Mouse (Mus musculus) CH12.LX (cell line): ENCODE data around the gene Rbl2. TPM values are rescaled to one million over a fixed set of nuclear protein-coding genes. Genes with fewer than 3 reads are reported as not detected.

Experiments
- DNase-seq: peaks from one replicate; pipeline ENCODE4 v3.0.0-alpha.2; 2013; ENCODE audit errors: extremely low read depth
- H3K27ac ChIP-seq: 2 replicates; pipeline ENCODE4 v1.5.1; 2012; ENCODE audit warnings: low read depth, mild to moderate bottlenecking, control low read depth, moderate library complexity; ENCODE audit not compliant: insufficient read depth
- H3K27me3 ChIP-seq: replicated peaks from 2 replicates; pipeline ENCODE3; 2012; ENCODE audit warnings: inconsistent platforms
- H3K36me3 ChIP-seq, 2 experiments: replicated peaks in 1 of 2; 2 replicates each; pipeline versions ENCODE3 to v1.6.1; 2012; ENCODE audit warnings: inconsistent platforms in 1 of 2, low read length in 1 of 2, mild to moderate bottlenecking in 1 of 2, mixed read lengths in 1 of 2, moderate library complexity in 1 of 2; ENCODE audit not compliant: control insufficient read depth in 1 of 2, insufficient read depth in 1 of 2
- H3K4me1 ChIP-seq, 2 experiments: 2 replicates each; pipeline ENCODE4 v1.6.1; 2012; ENCODE audit warnings: inconsistent platforms in 1 of 2, moderate library complexity in 1 of 2; ENCODE audit not compliant: insufficient read depth in 2 of 2, control insufficient read depth in 1 of 2
- H3K4me2 ChIP-seq: 2 replicates; pipeline ENCODE4 v1.6.1; 2012; ENCODE audit warnings: low read depth, mild to moderate bottlenecking, control low read depth; ENCODE audit not compliant: poor library complexity, insufficient read depth, severe bottlenecking
- H3K4me3 ChIP-seq, 3 experiments: fragments of 150-350 bp in 1 of 3; sonication (generic) in 1 of 3; replicated peaks in 1 of 3; 2 replicates each; pipeline versions ENCODE3 to v1.5.1; 2011 to 2012; ENCODE audit warnings: low read depth in 2 of 3, low read length in 2 of 3, mild to moderate bottlenecking in 2 of 3, moderate library complexity in 2 of 3, control low read depth in 1 of 3, improper control_type of control experiment in 1 of 3, inconsistent platforms in 1 of 3, mixed read lengths in 1 of 3; ENCODE audit not compliant: poor library complexity in 1 of 3
- H3K79me2 ChIP-seq: replicated peaks from 2 replicates; pipeline ENCODE4 v1.6.1; 2012; ENCODE audit warnings: mild to moderate bottlenecking, moderate library complexity; ENCODE audit not compliant: control insufficient read depth, poor library complexity, insufficient read depth, severe bottlenecking; ENCODE audit errors: extremely low read depth
- H3K9ac ChIP-seq: 2 replicates; pipeline ENCODE4 v1.6.1; 2012; ENCODE audit warnings: low read depth, mild to moderate bottlenecking, control low read depth, moderate library complexity; ENCODE audit not compliant: insufficient read depth
- H3K9me3 ChIP-seq: replicated peaks from 2 replicates; pipeline ENCODE3; 2012; ENCODE audit warnings: low read length, inconsistent platforms, mixed read lengths
- BHLHE40 ChIP-seq: IDR thresholded peaks from 2 replicates; pipeline ENCODE4 v1.6.1; 2011; ENCODE audit warnings: mild to moderate bottlenecking, low read depth, low read length, improper control_type of control experiment
- CHD1 ChIP-seq: IDR thresholded peaks from 2 replicates; pipeline ENCODE4 v1.6.1; 2012; ENCODE audit warnings: low read depth, low read length, improper control_type of control experiment, inconsistent platforms
- CHD2 ChIP-seq: IDR thresholded peaks from 2 replicates; pipeline ENCODE4 v1.6.1; 2011; ENCODE audit warnings: low read length, improper control_type of control experiment
- CTCF ChIP-seq, 2 experiments: IDR thresholded peaks in 1 of 2; conservative IDR thresholded peaks in 1 of 2; 2 replicates each; pipeline ENCODE4 v1.5.1; 2011 to 2012; ENCODE audit warnings: low read depth in 2 of 2, low read length in 2 of 2, improper control_type of control experiment in 1 of 2, inconsistent platforms in 1 of 2, mild to moderate bottlenecking in 1 of 2, moderate library complexity in 1 of 2
- E2F4 ChIP-seq: IDR thresholded peaks from 2 replicates; pipeline ENCODE4 v1.6.1; 2011; ENCODE audit warnings: low read depth, low read length, improper control_type of control experiment; ENCODE audit not compliant: insufficient replicate concordance
- ELF1 ChIP-seq: IDR thresholded peaks from 2 replicates; pipeline ENCODE4 v1.6.1; 2014; ENCODE audit warnings: low read depth, mild to moderate bottlenecking, inconsistent platforms, low read length, improper control_type of control experiment
- ETS1 ChIP-seq: conservative IDR thresholded peaks from 2 replicates; pipeline ENCODE4 v1.6.1; 2012; ENCODE audit warnings: low read depth, mild to moderate bottlenecking, inconsistent platforms, low read length, improper control_type of control experiment, moderate library complexity
- HCFC1 ChIP-seq: IDR thresholded peaks from 2 replicates; pipeline ENCODE4 v1.6.1; 2012; ENCODE audit warnings: low read depth, mild to moderate bottlenecking, inconsistent platforms, low read length, improper control_type of control experiment
- JUND ChIP-seq: conservative IDR thresholded peaks from 2 replicates; pipeline ENCODE4 v1.6.1; 2011; ENCODE audit warnings: low read depth, low read length, improper control_type of control experiment
- MAX ChIP-seq: IDR thresholded peaks from 2 replicates; pipeline ENCODE4 v1.6.1; 2011; ENCODE audit warnings: low read length, improper control_type of control experiment
- MAZ ChIP-seq: IDR thresholded peaks from 2 replicates; pipeline ENCODE4 v1.6.1; 2012; ENCODE audit warnings: low read depth, mild to moderate bottlenecking, inconsistent platforms, low read length, improper control_type of control experiment, moderate library complexity
- MEF2A ChIP-seq: IDR thresholded peaks from 2 replicates; pipeline ENCODE4 v1.6.1; 2014; ENCODE audit warnings: low read depth, mild to moderate bottlenecking, inconsistent platforms, low read length, improper control_type of control experiment, borderline replicate concordance
- NELFE ChIP-seq: IDR thresholded peaks from 2 replicates; pipeline ENCODE4 v1.6.1; 2011; ENCODE audit warnings: low read depth, low read length, improper control_type of control experiment
- PAX5 ChIP-seq: IDR thresholded peaks from 2 replicates; pipeline ENCODE4 v1.6.1; 2012; ENCODE audit warnings: low read length, inconsistent platforms, mixed read lengths
- POLR2AphosphoS2 ChIP-seq: IDR thresholded peaks from 2 replicates; pipeline ENCODE4 v1.6.1; 2011; ENCODE audit warnings: low read depth, low read length, improper control_type of control experiment
- RAD21 ChIP-seq: IDR thresholded peaks from 2 replicates; pipeline ENCODE4 v1.6.1; 2011; ENCODE audit warnings: low read depth, mild to moderate bottlenecking, low read length, improper control_type of control experiment, moderate library complexity
- SIN3A ChIP-seq: IDR thresholded peaks from 2 replicates; pipeline ENCODE4 v1.6.1; 2012; ENCODE audit warnings: low read length, improper control_type of control experiment, inconsistent platforms
- SMC3 ChIP-seq: IDR thresholded peaks from 2 replicates; pipeline ENCODE4 v1.6.1; 2011; ENCODE audit warnings: low read depth, low read length, improper control_type of control experiment
- TBP ChIP-seq: conservative IDR thresholded peaks from 2 replicates; pipeline ENCODE4 v1.6.1; 2011; ENCODE audit warnings: low read depth, low read length, improper control_type of control experiment
- TCF12 ChIP-seq: IDR thresholded peaks from 2 replicates; pipeline ENCODE4 v1.6.1; 2014; ENCODE audit warnings: low read depth, mild to moderate bottlenecking, inconsistent platforms, low read length, improper control_type of control experiment
- USF2 ChIP-seq: conservative IDR thresholded peaks from 2 replicates; pipeline ENCODE4 v1.6.1; 2011; ENCODE audit warnings: low read depth, low read length, improper control_type of control experiment
- ZC3H11A ChIP-seq: IDR thresholded peaks from 2 replicates; pipeline ENCODE4 v1.6.1; 2012; ENCODE audit warnings: low read depth, mild to moderate bottlenecking, inconsistent platforms, low read length, improper control_type of control experiment
- ZKSCAN1 ChIP-seq: IDR thresholded peaks from 2 replicates; pipeline ENCODE4 v1.6.1; 2012; ENCODE audit warnings: low read depth, inconsistent platforms, low read length, improper control_type of control experiment, borderline replicate concordance
- ZMIZ1 ChIP-seq: IDR thresholded peaks from 2 replicates; pipeline ENCODE4 v1.6.1; 2012; ENCODE audit warnings: low read depth, mild to moderate bottlenecking, inconsistent platforms, low read length, improper control_type of control experiment
- dilution Hi-C: fragments of 300-500 bp; cut with MboI; formaldehyde crosslinking; loops from 2 replicates; pipeline ENCODE4 v1.14.3; 2020; ENCODE audit warnings: low sequenced_read_pairs; ENCODE audit not compliant: extremely low pct_unique_long_range_greater_than_20kb, extremely low pct_ligation_motif_present
- in situ Hi-C: fragments of 300-500 bp; cut with MboI; formaldehyde crosslinking; loops from 3 replicates; pipeline ENCODE4 v1.14.3; 2019; ENCODE audit warnings: low sequenced_read_pairs, low pct_ligation_motif_present, low pct_unique_long_range_greater_than_20kb, mixed read lengths
- polyA plus RNA-seq: library from polyadenylated mRNA; unstranded; fragments of >175 nt; gene quantifications from 2 replicates; pipeline ENCODE4 v1.2.1, GENCODE M21; 2012; ENCODE audit warnings: low read depth; ENCODE audit not compliant: insufficient read length
- total RNA-seq, 2 experiments: library from RNA; depleted of rRNA; stranded (reverse); fragments of 300-350 nt in 1 of 2; fragments of >200 nt in 1 of 2; gene quantifications; 2 replicates each; pipeline ENCODE4 v1.2.3; 2012 to 2014

The Rbl2 gene
- total and polyA plus RNA-seq, 3 experiments, result 19.0 to 21.9 (median 19.2) TPM

DNA sequence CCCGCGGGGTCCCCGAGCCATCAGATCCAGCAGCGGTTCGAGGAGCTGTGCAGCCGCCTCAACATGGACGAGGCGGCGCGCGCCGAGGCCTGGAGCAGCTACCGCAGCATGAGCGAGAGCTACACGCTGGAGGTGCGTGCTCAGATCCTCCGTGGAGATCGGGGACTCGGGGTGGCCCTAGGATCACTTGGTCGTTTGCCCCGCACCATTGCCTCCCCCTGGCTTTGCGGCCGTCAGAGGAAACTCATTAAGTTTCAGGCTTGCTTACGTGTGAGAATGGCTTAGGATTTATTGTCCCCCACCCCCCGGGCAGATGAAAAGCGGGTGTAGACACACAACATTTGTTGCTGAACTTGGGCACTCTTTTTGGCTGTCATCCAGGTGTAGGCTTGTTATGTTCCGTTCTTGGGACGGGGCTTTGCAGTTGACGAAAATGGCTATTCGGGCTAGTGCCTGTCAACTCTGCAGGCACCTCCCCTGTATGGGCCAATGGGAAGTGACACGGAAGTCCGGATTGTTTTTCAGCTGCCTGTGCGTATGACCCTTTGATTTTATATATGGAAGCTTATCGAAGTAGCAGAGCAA lies 510 bp downstream of the Rbl2 start (continued):
- TF ChIP-seq PAX5 (no peak), MAZ (no peak), E2F4 (no peak), HCFC1 (peak; percentile 64; the same call in 1 of the 2 replicates), ELF1 (peak; percentile 97), ETS1 (no peak), ZKSCAN1 (no peak), CHD2 (no peak), USF2 (no peak)

DNA sequence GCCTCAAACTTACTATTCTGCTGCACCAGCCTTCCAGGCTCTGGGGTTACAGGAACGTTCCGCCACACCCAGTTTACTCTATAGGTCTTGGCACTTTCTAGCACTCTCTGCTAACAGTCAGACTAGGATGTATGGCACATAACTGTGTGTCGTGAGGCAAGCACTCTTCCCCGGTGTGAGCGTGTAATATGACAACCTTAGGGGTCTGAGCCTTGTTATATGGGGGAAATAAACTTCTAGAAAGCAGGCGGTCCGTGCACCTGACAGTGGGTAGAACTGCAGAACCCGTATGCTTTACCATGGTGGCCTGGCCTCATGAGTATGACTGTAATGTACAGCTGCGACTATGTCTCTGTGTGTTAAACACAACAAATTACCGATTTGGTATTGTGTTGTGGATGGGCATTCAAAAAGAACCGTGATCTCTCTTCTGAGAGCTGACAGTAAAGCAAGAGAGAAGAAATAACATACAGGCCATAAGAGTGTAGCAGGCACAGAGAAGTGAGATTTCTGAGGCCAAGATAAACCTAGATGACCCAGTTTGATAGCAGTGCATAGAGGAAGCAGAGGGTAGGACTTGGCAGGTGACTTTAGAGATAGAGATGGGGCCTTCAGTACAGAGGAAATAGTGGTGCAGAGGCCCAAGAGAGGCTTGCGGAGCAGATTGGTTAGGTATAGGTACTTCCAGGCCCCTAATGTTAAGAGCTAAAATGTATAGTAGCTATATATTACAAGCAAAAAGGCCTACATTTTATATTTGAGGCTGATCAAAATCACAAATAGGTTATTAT lies 7.4 kb downstream of the Rbl2 start:
- Histone ChIP-seq H3K4me1 (peaks cover 9 to 26% of the 10 kb centered on the region in 2 experiments), H3K4me2 (no peak overlapping the region), H3K79me2 (peaks cover 9% of the 10 kb centered on the region), H3K36me3 (peaks cover 36 to 59% of the 10 kb centered on the region in 2 experiments), H3K4me3 (no peak overlapping the region), H3K27me3 (no peaks in the 10 kb centered on the region), H3K9ac (no peak overlapping the region), H3K27ac (no peak overlapping the region), H3K9me3 (no peaks in the 10 kb centered on the region)
- dilution Hi-C loops (no loop called here), in situ Hi-C loops (no loop called here)
- TF ChIP-seq TCF12 (no peak), SIN3A (no peak), JUND (no peak), POLR2AphosphoS2 (no peak), BHLHE40 (no peak), NELFE (no peak), SMC3 (no peak), USF2 (no peak), ZMIZ1 (no peak), ZC3H11A (no peak), RAD21 (no peak), MAX (no peak), E2F4 (no peak), CTCF (conservative IDR thresholded peaks at IDR 0.05 in 1 of 2, IDR thresholded peaks at IDR 0.05 in 1 of 2; ENCODE audit: low read depth in 2 of 2, low read length in 2 of 2) (no peak), MEF2A (no peak), TBP (no peak), CHD1 (no peak)
- no peak for DNase-seq
